Mouse (Mus musculus) thymus, adult 18-20 months (tissue): ENCODE data around the gene Adgrd1.
"Not testable (repeated sequence)": the region's sequence is repeated elsewhere in the genome, so short reads cannot be mapped to it uniquely, and the experiment has no call there.

Source experiments
- DNase-seq, 2 experiments: peaks; one replicate each; pipeline ENCODE4 v3.0.0; 2022; ENCODE audit warnings: mixed read lengths in 2 of 2

Gene Adgrd1

GRCm38 (mm10) chr5:129094236-129094635, 2.3 kb upstream of the Adgrd1 start:
- DNase-seq = no peak

GRCm38 (mm10) chr5:129104043-129104442, 7.5 kb downstream of the Adgrd1 start:
- DNase-seq = no peak

DNA sequence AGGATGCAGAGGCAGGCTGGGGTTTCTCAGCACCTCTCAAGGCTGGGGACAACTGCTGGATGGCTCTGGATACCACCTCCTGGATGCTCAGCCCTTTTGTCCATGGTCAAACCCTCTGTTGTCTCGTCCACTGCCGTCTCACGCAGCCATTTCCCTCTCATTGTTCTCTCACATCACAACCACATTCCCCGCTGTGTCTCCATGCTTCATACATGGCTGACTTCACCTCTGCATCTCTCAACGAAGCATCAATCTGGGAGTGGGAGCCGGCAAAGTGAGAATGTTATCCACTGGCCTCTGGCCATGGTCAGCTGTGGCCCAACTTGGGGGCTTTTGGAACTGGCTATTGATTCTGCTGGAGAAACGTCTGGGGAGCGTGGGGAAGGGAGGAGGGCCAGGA, 15.2 kb downstream of the Adgrd1 start:
- DNase-seq = no peak

DNA sequence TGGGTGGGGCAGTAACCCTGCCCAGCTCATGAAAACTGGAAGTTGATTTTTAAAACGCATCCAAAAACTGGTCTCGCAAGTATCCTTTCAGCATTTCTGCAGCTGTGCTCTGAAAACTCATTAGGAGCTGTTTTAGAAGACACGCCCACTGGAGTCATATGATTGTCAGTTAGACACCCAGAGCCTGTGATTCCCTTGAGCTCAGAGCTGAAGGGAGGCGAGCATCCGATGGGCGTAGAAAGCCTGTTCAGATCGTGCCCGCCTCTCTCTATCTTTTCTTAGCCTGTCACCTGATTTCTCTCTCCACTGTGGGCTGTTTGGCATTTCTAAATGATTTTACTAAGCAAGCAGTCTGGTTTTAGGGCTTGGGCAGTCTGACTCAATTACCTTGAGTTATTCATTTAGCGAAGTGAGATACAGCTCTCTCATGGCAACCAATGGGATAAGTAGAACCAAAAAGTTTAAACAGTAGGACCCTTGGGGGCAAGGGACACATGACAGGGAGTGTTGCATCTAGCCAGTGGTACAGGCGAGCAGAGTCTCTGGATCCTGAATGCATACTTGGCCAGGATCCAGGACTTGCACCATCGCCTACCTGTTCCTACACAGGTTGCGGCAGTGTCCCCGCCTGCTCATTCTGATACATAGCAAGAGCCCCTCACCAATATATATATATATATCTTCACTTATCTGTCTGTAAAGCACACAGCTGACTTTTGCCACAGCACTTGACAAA, 17.4 kb downstream of the Adgrd1 start:
- DNase-seq = no peak

- DNase-seq = no peak
Observed at GRCm38 (mm10) chr5:129116299-129116698, 19.7 kb downstream of the Adgrd1 start.

DNA sequence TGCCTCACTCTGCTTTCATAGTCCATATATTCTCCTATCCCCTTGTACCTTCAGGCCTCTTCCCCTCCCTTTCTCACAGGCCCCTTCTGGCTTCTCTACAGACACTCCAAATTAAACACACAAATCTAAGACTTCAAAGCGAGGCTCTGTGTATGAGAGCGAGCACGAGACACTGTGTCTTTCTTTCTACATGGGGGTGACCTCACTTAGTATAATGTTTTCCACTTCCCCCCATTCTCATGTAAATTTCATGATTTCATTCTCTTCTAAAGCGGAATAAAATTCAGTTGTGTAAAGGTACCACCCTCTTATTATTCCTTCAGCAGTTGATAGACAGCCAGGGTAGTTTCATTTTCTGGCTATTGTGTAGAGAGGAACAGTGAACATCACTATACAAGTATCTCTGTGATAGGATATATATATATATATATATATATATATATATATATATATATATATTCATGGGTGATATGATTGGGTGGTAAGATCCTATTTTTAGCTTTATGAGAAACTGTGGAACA, 21.1 kb downstream of the Adgrd1 start:
- no peak for DNase-seq

GRCm38 (mm10) chr5:129118523-129118922, 22.0 kb downstream of the Adgrd1 start:
- no peak for DNase-seq

DNA sequence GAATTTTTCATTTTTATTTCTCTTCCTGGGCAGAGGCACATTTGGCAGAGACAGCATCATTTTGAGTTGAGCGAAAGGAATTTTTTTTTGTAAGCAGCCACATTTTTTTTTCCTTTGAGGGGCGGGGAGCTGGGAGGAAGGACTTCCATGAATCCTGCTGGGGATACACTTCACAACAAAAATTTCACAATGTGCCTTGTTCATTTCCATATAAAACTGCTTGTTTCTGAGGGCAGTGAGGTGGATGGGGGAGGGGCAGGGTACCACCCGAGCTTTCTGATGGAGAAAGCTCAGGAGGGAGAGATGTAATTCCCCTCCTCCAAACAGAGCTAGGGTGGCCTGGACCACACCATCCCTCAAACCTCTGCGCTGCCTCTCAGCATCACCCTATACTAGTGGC, 22.6 kb downstream of the Adgrd1 start:
- DNase-seq = no peak

DNA sequence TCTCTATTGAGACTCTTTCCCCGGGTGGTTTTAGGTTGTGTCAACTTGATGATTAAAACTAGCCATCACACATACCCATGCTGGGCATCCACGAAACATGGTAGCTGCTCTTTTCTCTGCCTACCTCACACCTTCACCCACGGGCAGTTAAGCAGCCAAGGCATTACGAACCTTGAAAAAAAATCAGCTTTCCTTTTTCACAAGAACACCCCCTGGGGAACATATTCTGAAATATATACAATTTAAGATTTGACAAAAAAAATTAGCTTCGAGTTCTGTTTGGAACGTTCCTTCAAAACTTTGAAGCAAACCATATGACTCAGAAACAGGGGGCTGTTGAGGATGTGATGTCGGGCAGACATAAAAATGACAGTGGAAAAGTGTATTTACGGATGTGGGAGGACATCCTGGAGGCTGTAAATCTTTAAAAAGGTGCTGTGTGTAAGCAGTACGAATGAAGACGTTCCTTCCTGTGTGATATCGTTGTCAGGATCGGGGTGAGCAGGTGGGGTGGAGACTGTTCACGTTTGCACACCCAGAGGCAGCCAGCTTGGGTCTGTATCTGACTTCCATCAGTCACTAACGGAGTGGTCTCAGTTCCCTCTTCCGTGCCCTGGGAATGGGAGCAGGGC, 25.2 kb downstream of the Adgrd1 start:
- DNase-seq = no peak

GRCm38 (mm10) chr5:129122491-129122890, 25.9 kb downstream of the Adgrd1 start:
- no peak for DNase-seq

- no peak for DNase-seq
Observed at GRCm38 (mm10) chr5:129124070-129124828, 27.7 kb downstream of the Adgrd1 start.

- DNase-seq = not testable (repeated sequence)
Observed at GRCm38 (mm10) chr5:129128310-129128709, 31.8 kb downstream of the Adgrd1 start.

DNA sequence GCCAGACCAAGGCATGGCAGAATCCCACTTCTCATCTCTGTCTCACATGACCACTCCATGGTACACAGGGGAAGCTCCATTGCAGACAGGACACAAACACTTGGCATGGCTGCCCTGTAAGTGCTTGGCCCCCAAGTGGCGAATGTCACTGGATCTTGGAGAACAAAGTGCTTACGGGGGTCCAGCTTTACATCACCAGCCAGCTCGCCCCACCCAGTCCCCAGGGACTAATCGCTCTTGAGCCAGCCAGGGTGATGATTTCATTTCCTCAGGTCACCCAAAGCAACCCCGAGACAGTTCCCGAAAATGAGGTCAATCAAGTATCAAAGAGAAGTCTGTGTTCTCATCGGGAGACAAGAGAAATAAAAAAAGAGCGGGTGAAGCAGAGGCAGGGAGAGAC, 33.8 kb downstream of the Adgrd1 start:
- DNase-seq = no peak

DNA sequence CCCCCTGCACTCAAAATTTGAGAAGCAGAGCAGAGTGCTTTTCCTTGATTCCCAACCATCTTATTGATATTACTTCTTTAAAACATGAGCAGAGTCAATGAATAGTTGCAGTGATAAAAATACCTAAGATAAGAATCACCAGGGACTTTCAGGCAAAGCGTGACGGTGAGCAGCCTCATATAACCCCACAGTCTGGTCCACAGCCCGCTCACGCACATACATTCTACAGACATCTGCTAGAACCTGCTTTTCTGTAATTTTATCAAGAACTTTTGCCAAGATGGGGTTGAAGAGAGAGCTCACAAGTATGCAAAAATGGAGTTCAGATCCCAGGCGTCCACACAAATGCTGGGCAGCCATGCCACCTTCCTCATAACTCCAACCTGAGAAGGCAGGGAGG, 40.9 kb downstream of the Adgrd1 start:
- DNase-seq = no peak

- no peak for DNase-seq
Observed at GRCm38 (mm10) chr5:129138576-129138975, 42.0 kb downstream of the Adgrd1 start.

GRCm38 (mm10) chr5:129142801-129143200, 46.3 kb downstream of the Adgrd1 start:
- DNase-seq = no peak

GRCm38 (mm10) chr5:129145307-129145935, 48.9 kb downstream of the Adgrd1 start:
- DNase-seq = no peak

GRCm38 (mm10) chr5:129146892-129147509, 50.5 kb downstream of the Adgrd1 start:
- DNase-seq = no peak

- no peak for DNase-seq
Observed at GRCm38 (mm10) chr5:129148485-129148884, 51.9 kb downstream of the Adgrd1 start.

GRCm38 (mm10) chr5:129155023-129155901, 58.7 kb downstream of the Adgrd1 start:
- DNase-seq = no peak

- no peak for DNase-seq
Observed at GRCm38 (mm10) chr5:129155902-129156311, 59.4 kb downstream of the Adgrd1 start.
